Mouse (Mus musculus) mesoderm, embryonic 11.5 days (tissue): ENCODE results near the gene Pla2g4c.
A peak's percentile ranks its signal among the peaks of the same experiment; 100 is the strongest.
"Not testable (repeated sequence)": the region's sequence is repeated elsewhere in the genome, so short reads cannot be mapped to it uniquely, and the experiment has no call there.

ENCODE experiments used
- DNase-seq: peaks from one replicate; pipeline ENCODE4 v3.0.0-alpha.2; 2012; ENCODE audit warnings: low read depth, low spot score

Pla2g4c gene

GRCm38 (mm10) chr7:13324316-13324715 lies at the start of gene Pla2g4c:
Gene Pla2g4c (plus strand): TSS chr7:13324655.
- no peak for DNase-seq

DNA sequence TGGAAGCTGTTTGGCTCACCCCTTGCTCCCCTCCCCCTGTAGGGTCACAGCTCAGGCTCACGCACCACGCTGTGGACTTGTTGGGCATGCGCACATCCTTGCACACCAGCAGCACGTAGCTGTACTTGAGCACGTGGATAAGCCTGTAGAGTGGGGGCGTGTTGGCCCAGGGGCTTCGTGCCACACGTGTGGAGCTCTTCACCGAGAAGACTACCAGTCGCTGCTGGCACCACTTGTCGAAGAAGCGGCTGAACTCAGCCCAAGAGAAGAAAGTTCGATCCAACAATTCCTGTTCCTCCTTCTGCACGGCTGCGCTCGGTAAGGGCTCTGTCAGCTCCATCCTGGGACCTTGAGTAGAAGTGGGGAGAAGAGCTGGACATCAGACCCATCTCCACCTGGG lies 47.4 kb upstream of the Pla2g4c start, which contains the start of gene Lig1:
Gene Lig1, plus strand, starts transcription at position 203 of the 400 bp plus-strand sequence.
- no peak for DNase-seq

GRCm38 (mm10) chr7:13277833-13278232 lies 46.6 kb upstream of the Pla2g4c start:
- DNase-seq, result no peak

- DNase-seq, result peak; percentile 94
These were observed 46.1 kb upstream of the Pla2g4c start, which contains the start of gene Zswim9 for GRCm38 (mm10) chr7:13278308-13278891. Gene Zswim9 (minus strand): TSS chr7:13278721.

DNA sequence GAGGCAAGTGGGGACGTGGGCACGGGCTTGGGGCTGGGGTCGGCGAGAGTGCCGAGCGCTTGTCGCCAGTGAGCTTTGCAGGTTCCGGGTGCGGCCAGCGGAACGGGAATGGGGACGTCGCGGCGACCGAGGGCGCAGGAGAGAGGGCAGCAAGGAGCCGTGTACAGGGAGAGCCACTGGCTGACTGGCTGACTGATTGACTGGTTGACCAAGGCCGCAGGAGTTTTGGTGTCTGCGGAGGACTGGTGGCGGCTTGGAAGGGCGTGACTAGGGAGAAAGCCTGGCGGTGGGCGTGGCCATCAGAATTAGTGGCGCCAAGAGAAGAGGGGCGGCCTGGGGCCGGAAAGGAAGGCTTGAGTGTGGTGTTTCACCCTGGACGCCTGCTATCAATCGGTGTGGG lies 45.5 kb upstream of the Pla2g4c start:
- not testable (repeated sequence) for DNase-seq

GRCm38 (mm10) chr7:13288621-13289020 lies 35.8 kb upstream of the Pla2g4c start:
- DNase-seq, result peak; percentile 29

DNA sequence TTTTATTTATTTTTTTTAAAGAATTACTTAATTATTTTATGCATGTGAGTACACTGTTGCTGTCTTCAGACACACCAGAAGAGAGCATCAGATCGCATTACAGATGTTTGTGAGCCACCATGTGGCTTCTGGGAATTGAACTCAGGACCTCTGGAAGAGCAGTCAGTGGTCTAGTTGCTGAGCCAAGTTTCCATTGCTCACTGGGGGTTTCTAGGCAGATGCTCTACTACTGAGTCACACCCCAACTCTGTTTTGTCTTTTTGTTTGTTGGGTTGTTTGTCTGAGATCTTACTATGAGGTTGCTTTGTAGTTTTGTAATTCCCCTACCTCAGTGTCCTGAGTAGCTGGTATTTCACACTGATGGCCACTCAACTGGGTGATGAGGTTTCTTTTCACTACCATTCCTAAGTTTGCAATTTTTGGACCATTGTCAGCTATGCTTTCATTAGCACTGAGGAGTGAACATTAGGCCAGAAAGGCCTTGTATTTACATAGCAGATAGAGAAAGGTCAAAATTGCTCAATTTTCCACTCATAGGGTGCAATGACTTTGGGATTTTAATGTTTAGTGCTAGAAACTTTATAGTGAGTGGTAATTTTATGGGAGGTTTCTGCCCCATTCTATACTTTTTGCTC lies 34.3 kb upstream of the Pla2g4c start:
- no peak for DNase-seq

GRCm38 (mm10) chr7:13291370-13291769 lies 33.1 kb upstream of the Pla2g4c start:
- no peak for DNase-seq

- DNase-seq, result no peak
These were observed 30.3 kb upstream of the Pla2g4c start for GRCm38 (mm10) chr7:13293878-13294855.

DNA sequence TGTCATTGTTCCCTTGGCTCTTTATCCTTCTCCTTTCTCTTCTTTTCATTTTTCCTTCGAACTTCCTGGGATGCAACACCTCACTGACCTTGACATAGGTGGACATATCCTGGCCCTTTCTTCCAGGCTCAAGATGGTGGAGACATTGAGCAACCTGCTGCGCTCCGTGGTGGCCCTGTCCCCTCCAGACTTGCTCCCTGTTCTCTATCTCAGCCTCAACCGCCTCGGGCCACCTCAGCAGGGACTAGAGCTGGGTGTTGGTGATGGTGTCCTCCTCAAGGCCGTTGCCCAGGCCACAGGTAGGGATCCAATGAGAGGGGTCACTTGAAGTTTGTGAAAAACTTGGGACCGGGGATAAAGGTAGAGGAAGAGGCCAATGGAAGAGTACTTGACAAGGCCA lies 29.2 kb upstream of the Pla2g4c start:
- no peak for DNase-seq

DNA sequence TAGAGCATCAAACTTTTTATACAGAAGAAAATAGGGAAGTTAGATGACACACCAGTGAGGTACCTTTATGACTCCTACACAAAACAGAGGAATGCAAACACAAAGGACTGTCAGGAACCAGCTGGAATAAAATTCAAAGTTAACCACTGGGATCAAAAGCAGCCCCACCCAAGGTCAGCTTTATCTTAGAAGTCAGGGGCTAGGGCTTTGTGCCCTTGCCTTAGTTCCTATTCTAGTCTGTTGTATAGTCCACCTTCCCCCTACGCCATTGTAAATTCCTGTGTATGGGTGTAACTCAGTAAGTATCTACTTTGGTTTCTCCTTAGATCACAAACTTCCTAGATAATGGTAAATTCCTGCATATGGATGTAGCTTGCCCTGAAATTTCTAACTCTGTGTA lies 26.8 kb upstream of the Pla2g4c start:
- DNase-seq, result no peak

- DNase-seq, result no peak
These were observed 25.6 kb upstream of the Pla2g4c start for GRCm38 (mm10) chr7:13298821-13299220.

- DNase-seq, result no peak
These were observed 22.8 kb upstream of the Pla2g4c start for GRCm38 (mm10) chr7:13301643-13302042.

GRCm38 (mm10) chr7:13302780-13303179 lies 21.7 kb upstream of the Pla2g4c start:
- DNase-seq, result no peak

GRCm38 (mm10) chr7:13303372-13303771 lies 21.1 kb upstream of the Pla2g4c start:
- no peak for DNase-seq

- no peak for DNase-seq
These were observed 15.0 kb upstream of the Pla2g4c start for GRCm38 (mm10) chr7:13309407-13309806.

DNA sequence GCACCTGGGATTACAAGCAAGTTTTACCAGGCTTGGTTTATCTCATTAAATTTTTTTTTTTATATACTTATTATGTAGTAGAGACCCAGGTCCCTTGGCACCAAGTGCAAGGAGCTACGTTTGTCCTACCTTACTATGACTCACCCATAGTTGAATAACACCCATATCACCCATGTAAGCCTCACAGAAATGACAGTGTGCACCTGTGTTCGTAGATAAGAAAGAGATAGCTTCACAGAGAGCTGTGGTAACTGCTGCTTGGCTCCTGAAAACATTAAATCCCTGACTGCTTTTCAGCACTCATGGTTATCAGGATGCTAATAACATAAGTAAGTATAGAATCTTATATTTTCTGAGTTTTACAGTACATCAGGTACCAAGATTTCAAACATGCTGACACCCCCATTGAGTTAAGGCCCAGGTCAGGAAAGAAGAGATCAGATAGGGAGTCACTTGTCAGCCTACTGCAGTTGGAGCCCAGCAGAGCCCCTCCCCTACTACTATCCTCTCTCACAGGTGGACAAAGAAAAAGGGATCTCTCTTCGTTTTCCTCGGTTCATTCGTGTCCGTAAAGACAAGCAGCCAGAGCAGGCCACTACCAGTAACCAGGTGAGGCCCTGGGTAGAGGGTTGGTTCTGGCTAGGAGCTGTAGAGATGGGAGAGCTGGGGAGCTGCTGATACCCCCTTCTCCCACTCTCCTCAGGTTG lies 13.8 kb upstream of the Pla2g4c start:
- DNase-seq, result no peak

DNA sequence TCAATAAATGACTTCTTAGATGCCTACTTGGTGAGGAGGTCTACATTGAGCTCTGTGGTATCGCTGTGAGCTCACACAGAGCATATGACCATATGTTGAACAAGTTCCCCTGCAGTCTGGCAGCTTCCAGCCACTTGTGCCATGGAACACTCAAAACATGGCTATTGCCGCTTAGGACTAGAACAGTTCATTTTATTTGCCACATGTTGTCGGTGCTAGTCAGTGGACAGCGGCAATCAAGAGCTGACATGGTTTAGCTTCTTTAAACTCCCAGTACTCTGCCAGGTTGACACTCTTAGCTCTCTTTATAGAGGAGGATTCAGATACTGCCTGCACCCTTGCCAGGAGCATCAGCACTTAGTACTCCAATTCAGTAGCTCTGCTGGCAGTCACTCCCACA lies 13.1 kb upstream of the Pla2g4c start:
- no peak for DNase-seq

DNA sequence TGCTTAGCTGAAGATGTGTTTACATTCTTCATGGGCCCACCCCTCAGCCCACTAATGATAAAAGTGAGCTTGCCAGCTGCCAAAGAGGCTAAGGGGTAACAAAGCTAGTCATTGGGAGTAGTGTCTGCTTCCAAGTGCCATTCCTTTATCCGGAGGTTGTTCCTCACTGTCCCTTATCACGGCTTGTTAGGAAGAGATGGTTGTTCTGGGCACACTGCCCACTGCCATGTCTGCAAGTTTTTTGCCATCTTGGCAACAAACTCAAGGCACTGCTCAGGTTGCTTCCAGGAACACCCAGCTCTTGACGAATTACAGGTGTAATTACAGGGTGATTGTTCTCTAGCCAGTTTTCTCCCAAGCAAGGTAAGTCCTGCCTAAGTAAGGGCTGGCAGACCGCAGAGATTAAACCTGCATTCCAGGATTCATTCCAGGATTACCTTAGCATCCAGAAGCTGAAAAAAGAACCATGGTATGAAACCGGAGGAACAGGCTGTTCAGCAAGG lies 10.3 kb upstream of the Pla2g4c start:
- DNase-seq, result no peak

DNA sequence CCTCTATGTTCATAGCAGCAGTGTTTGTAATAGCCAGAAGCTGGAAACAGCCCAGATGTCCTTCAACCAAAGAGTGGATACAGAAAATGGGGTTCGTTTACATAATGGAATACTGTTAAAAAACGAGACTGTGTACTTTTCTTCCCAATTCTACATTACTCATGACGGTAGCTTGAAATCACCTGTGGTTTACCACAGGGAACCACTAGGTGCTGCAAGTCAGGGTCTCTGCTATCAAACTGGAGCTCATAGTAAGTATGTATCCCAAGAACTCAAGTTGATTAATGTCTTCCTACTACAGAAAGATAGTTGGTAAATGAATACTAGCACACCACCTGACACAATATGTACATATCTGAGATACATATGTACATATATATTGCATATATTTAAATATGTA lies 3.0 kb upstream of the Pla2g4c start:
- DNase-seq, result no peak

GRCm38 (mm10) chr7:13330575-13330974 lies 6.1 kb downstream of the Pla2g4c start:
- no peak for DNase-seq
